Mouse (Mus musculus): ENCODE data around the gene Kif26a. TPM values are rescaled to one million over a fixed set of nuclear protein-coding genes. Genes with fewer than 3 reads are reported as not detected.

Kif26a gene
- polyA plus RNA-seq, 1 experiment from 2014 or later = 0.17 TPM

DNA sequence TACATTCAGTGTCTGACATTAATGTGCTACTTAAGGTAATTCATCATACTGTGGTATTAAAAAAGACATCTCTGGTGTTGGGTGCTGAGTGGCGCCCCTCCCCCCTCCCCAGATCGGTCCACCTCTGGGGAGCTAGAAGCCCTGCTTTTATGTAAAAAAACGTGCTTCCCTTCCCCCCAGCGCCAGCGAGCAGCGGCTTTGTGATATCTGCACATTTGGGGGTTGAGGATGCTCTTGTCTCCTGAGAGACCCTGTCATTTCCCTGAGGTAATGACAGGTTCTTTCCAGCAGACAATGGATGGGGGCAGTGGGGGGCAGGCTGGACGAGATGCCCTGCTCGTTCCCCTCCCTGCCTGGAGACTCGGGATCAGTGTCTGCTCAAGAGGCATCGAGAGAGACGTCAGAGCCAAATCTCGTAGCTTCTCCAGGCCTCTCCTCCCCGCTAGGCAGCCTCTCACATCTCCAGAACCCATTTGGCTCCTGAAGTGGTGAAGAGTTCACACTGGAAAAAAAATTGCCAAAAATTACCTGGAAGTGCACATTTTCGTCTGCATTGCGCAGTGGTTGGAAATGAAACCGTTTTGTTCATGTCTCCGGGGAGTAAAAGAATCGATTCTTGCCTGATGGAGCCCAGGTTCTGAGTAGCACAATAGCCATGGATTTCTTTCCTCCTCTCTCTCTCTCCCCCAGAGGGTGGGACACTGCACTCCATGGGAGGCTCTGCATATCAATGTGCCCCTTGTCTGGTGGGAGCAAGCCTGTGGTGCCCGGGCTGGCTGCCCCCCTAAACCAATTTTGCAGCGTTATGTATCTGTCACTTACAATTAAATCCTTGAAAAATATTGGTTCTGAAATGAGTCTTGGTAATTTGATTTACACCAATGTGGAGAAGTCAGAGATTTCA, 24.9 kb downstream of the Kif26a start:
- H3K27me3 ChIP-seq = no peaks in the 10 kb centered on the region
- WGBS (ENCODE audit: insufficient replicate concordance) = 62% methylated on average over 20 of the region's 20 CpGs
- no peak overlapping the region for H3K27ac ChIP-seq
- no peak overlapping the region for H3K9ac ChIP-seq
- H3K36me3 ChIP-seq = no peaks in the 10 kb centered on the region
- H3K9me3 ChIP-seq (replicated peaks) = no peaks in the 10 kb centered on the region
- DNase-seq = no peak
- no peak overlapping the region for H3K4me2 ChIP-seq
- H3K4me1 ChIP-seq (replicated peaks) = no peaks in the 10 kb centered on the region
- no peak for ATAC-seq (ENCODE audit: low read depth)
- no peak overlapping the region for H3K4me3 ChIP-seq (replicated peaks)

DNA sequence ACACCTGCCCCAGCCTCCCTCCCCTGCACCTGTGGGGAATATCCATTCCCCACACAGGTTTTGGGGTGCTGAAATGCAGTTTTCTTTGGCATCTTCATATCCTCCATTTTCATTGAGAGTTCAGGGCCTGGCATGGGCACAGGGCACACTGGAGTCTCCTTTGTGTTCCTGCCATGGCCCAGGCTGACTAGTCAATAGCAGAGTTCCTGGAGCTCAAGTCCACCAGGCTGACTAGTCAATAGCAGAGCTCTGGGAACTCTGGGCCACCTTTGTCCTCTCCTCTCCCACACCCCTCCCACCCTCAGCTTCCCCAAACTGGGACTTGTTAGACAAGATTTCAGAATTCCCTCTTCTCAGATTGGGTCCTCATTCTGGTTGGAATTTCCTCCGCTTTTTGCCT, 25.6 kb downstream of the Kif26a start:
- WGBS (ENCODE audit: insufficient replicate concordance) = 88% methylated on average over 1 of the region's 1 CpGs
- Histone ChIP-seq H3K4me3 (replicated peaks) (no peak overlapping the region), H3K4me1 (replicated peaks) (no peaks in the 10 kb centered on the region), H3K9me3 (replicated peaks) (no peaks in the 10 kb centered on the region), H3K4me2 (no peak overlapping the region), H3K27me3 (no peaks in the 10 kb centered on the region), H3K27ac (no peak overlapping the region), H3K9ac (no peak overlapping the region), H3K36me3 (no peaks in the 10 kb centered on the region)
- DNase-seq (no peak), ATAC-seq (ENCODE audit: low read depth) (no peak)

DNA sequence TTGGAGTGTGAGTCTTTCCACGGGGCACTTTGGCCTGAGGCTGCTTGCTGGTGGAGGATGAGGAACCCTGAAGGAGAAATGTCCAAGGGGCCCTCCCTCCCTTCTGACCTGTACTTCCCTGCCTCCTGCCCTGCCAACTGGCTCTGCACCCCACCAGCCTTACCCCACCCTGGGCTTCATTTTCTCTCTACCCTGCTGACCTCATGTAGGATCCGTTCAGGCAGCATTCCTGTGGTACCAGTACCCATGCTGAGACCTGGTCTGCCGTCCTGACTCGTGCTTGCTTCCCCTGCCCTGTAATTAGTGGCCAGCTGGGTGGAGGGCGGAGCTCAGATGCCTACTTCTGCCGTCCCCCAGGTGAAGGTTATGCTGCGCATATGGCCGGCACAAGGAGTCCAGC, 26.2 kb downstream of the Kif26a start:
- Histone ChIP-seq H3K27me3 (no peaks in the 10 kb centered on the region), H3K27ac (no peak overlapping the region), H3K4me3 (replicated peaks) (no peak overlapping the region), H3K9ac (no peak overlapping the region), H3K4me2 (no peak overlapping the region), H3K9me3 (replicated peaks) (no peaks in the 10 kb centered on the region), H3K4me1 (replicated peaks) (no peaks in the 10 kb centered on the region), H3K36me3 (no peaks in the 10 kb centered on the region)
- no peak for ATAC-seq (ENCODE audit: low read depth)
- no peak for DNase-seq
- 71% methylated on average over 8 of the region's 8 CpGs for WGBS (ENCODE audit: insufficient replicate concordance)

DNA sequence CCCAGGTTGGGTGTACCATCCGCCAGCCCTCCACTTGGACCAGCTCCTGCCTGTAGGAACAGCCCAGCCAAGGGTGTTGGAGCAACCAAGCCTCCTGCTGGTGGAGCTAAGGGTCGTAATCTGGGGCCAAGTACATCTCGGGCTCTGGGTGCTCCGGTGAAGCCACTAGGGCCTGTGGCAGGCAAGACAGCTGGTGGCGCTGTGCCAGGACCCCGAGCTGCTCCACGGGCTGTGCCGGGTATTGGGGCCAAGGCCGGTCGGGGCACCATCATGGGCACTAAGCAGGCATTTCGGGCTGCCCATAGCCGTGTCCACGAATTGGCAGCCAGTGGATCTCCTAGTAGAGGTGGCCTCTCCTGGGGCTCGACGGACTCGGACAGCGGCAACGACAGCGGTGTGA, 31.7 kb downstream of the Kif26a start:
- Histone ChIP-seq H3K4me1 (replicated peaks) (no peaks in the 10 kb centered on the region), H3K4me2 (no peak overlapping the region), H3K36me3 (no peaks in the 10 kb centered on the region), H3K9ac (no peak overlapping the region), H3K9me3 (replicated peaks) (no peaks in the 10 kb centered on the region), H3K4me3 (replicated peaks) (no peak overlapping the region), H3K27ac (no peak overlapping the region), H3K27me3 (no peaks in the 10 kb centered on the region)
- ATAC-seq (ENCODE audit: low read depth) = no peak
- DNase-seq = no peak
- 85% methylated on average over 19 of the region's 19 CpGs for WGBS (ENCODE audit: insufficient replicate concordance)

DNA sequence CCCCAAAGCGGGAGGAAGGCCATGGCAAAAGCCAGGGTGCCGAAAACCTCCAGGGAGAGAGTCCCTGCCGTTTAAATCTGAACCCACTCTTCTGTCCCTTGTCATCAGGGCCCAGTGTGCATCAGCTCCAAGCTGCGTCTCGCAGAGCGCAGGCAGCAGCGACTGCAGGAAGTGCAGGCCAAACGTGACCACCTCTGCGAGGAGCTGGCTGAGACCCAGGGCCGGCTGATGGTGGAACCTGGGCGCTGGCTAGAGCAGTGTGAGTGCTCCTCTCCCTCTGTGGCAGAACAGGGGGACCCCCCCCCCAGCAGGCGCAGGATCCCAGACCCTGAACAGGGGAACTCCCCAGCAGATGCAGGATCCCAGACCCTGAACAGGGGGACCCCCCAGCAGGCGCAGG, 33.7 kb downstream of the Kif26a start:
- WGBS (ENCODE audit: insufficient replicate concordance) = 79% methylated on average over 13 of the region's 13 CpGs
- H3K4me1 ChIP-seq (replicated peaks) = no peaks in the 10 kb centered on the region
- no peak overlapping the region for H3K27ac ChIP-seq

DNA sequence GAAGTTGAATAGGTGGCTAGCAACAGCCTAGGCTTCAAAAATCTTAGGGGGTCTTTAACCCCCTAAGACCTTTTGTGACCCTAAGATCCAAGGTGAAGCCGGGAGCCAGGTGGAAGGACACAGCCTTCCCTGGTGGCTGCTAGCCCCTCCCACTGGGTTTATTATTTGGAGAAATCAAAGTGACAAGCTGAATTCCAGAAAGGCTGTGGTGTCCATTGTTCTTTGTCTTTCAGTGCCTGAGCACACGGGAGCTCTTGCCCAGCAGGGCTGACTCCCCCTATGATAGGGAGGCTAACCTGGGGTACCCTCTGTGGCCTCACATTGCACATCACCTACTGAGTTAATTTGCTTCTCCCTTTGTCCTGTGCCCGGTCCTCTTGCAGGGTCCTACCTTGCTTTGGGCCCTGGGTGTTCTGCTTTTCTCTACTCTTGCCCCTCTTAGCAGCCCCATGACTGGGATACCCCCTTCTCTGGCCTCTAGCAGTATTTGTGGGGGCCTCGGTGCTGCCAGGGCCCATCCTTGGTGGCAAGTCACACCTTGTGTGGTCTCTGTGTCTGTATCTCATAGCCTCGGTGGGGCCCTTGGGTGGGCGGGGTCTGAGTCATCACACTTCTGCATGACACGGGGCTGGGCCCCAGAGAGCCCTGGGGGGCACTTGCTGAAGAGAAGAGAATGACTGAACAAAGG, 36.1 kb downstream of the Kif26a start:
- ATAC-seq (ENCODE audit: low read depth) = no peak
- H3K4me3 ChIP-seq (replicated peaks) = no peak overlapping the region
- DNase-seq = no peak

More for the DNA sequence above, 33.7 kb downstream of the Kif26a start:
- Histone ChIP-seq H3K9ac (no peak overlapping the region), H3K36me3 (no peaks in the 10 kb centered on the region), H3K27me3 (no peaks in the 10 kb centered on the region), H3K9me3 (replicated peaks) (no peaks in the 10 kb centered on the region), H3K4me3 (replicated peaks) (no peak overlapping the region), H3K4me2 (no peak overlapping the region)
- ATAC-seq (ENCODE audit: low read depth) (no peak), DNase-seq (no peak)

DNA sequence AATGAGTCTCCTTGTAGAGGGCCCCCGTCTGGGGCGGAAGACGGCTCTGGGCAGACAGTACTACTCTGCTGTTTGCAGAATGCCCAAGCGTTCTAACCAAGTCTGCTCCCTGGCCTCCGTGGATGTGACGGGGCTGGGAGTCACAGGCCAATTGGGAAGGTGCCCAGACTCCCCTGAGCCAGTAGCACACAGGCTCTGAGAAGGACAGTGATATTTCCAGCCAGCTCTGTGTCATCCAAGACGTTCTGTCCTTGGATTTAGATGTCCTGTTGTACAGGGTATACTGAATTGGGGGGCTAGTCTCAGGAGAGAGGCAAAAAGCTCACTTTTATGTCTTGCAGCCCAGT, 36.6 kb downstream of the Kif26a start:
- WGBS (ENCODE audit: insufficient replicate concordance) = 58% methylated on average over 7 of the region's 7 CpGs
- Histone ChIP-seq H3K27me3 (no peaks in the 10 kb centered on the region), H3K4me1 (replicated peaks) (no peaks in the 10 kb centered on the region), H3K9me3 (replicated peaks) (no peaks in the 10 kb centered on the region), H3K4me2 (no peak overlapping the region), H3K9ac (no peak overlapping the region), H3K27ac (no peak overlapping the region), H3K36me3 (no peaks in the 10 kb centered on the region), H3K4me3 (replicated peaks) (no peak overlapping the region)
- no peak for ATAC-seq (ENCODE audit: low read depth)
- no peak for DNase-seq

More for the DNA sequence above, 36.1 kb downstream of the Kif26a start:
- H3K4me2 ChIP-seq = no peak overlapping the region
- H3K4me1 ChIP-seq (replicated peaks) = no peaks in the 10 kb centered on the region
- WGBS (ENCODE audit: insufficient replicate concordance) = 40% methylated on average over 7 of the region's 7 CpGs
- H3K9me3 ChIP-seq (replicated peaks) = no peaks in the 10 kb centered on the region
- no peaks in the 10 kb centered on the region for H3K36me3 ChIP-seq
- H3K27me3 ChIP-seq = no peaks in the 10 kb centered on the region
- no peak overlapping the region for H3K27ac ChIP-seq
- H3K9ac ChIP-seq = no peak overlapping the region

DNA sequence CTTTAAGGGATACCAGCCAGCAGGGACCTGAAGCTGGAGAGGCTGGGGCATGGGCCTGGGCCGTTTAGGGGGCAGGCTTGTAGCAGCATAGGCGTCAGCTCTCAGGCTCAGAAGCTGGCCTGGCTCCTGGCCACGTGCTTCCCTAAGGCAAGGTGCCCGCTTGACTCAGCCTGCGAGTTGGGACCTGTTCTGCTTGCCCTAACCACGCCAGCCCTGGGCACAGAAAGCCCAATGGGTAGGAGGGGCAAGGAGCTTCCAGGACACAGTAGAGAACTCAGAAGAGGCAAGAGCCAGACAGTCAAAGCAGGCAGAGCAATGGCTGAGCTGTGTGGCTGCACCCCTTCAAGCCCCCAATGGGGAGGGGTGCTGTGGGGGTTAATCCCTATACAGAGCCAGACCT, 37.7 kb downstream of the Kif26a start:
- Histone ChIP-seq H3K4me2 (no peak overlapping the region), H3K36me3 (no peaks in the 10 kb centered on the region), H3K4me3 (replicated peaks) (no peak overlapping the region), H3K27ac (no peak overlapping the region), H3K27me3 (no peaks in the 10 kb centered on the region), H3K9ac (no peak overlapping the region), H3K4me1 (replicated peaks) (no peaks in the 10 kb centered on the region), H3K9me3 (replicated peaks) (no peaks in the 10 kb centered on the region)
- WGBS (ENCODE audit: insufficient replicate concordance) = 53% methylated on average over 6 of the region's 6 CpGs
- DNase-seq (no peak), ATAC-seq (ENCODE audit: low read depth) (no peak)

DNA sequence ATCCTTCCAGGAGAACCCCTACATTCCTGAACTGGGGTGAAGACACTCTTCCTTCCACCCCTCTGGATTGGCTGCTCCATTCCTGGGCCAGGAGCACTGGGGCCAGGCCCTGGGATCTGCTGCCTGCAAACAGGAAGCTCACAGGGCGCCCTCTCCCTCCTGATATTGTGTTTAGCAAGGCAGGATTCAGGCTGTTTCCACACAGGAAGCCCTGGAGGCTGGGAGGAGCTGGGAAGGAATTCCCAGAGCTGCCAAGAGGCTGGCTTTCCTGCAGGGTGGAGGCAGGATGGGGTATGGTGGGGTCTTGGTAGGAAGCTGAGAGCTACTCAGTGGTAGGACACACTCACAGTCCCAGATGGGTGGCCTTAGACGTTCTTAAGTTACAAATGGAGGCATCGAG, 38.4 kb downstream of the Kif26a start:
- H3K4me3 ChIP-seq (replicated peaks) = no peak overlapping the region
- H3K27ac ChIP-seq = no peak overlapping the region
- no peak overlapping the region for H3K9ac ChIP-seq
- no peak overlapping the region for H3K4me2 ChIP-seq
- no peaks in the 10 kb centered on the region for H3K27me3 ChIP-seq
- no peaks in the 10 kb centered on the region for H3K36me3 ChIP-seq
- H3K9me3 ChIP-seq (replicated peaks) = no peaks in the 10 kb centered on the region
- ATAC-seq (ENCODE audit: low read depth) (peak; percentile 52), DNase-seq (no peak)
- H3K4me1 ChIP-seq (replicated peaks) = no peaks in the 10 kb centered on the region
- 24% methylated on average over 3 of the region's 3 CpGs for WGBS (ENCODE audit: insufficient replicate concordance)

DNA sequence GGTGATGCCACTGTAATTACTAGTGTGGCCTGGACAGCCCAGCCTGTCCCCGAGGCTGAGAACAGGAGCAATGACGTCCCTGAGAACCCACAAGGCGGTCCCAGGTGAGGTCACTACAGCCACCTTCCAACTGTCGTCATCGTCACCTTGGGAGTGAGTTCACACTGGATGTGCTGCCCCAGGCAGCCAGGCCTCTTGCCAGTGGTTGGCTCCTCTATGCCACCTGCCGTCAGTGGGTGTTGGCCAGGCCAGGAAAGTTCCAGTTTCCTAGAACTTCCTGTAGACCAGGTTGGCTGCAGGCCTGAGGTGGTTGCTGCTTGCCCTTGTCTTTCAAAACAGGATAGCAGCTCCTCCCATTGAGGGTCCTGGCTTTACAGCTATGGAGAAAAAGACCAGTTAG, 40.9 kb downstream of the Kif26a start:
- DNase-seq = no peak
- Histone ChIP-seq H3K36me3 (no peaks in the 10 kb centered on the region), H3K4me1 (replicated peaks) (no peaks in the 10 kb centered on the region), H3K9me3 (replicated peaks) (no peaks in the 10 kb centered on the region), H3K4me3 (replicated peaks) (no peak overlapping the region), H3K27me3 (no peaks in the 10 kb centered on the region), H3K9ac (no peak overlapping the region), H3K4me2 (no peak overlapping the region), H3K27ac (no peak overlapping the region)
- 74% methylated on average over 6 of the region's 6 CpGs for WGBS (ENCODE audit: insufficient replicate concordance)
- no peak for ATAC-seq (ENCODE audit: low read depth)

DNA sequence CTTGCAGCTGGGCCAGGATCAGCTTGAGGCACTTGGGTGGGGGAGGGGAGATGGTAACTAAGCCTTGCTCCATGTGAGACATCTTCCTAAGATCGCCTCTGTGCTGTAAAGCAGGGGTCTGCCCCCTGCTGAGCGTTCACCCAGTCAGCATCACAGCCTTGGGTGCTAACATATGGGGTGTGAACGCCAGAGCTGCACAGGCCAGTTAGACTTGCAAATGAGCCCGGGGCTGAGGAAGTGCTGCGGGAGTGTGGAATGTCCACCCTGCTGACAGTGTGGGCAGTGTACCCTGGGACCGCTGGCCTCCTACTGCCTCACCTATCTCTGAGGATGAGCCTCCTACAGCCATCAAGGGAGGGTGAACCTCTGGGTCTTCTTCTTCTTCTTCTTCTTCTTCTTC, 45.7 kb downstream of the Kif26a start:
- Histone ChIP-seq H3K27ac (no peak overlapping the region), H3K27me3 (0 out of 2 replicates have a peak, but pooled peaks cover 12% of the 10 kb centered on the region), H3K9me3 (replicated peaks) (no peaks in the 10 kb centered on the region), H3K4me1 (replicated peaks) (no peaks in the 10 kb centered on the region), H3K4me3 (replicated peaks) (no peak overlapping the region), H3K36me3 (no peaks in the 10 kb centered on the region), H3K4me2 (no peak overlapping the region), H3K9ac (no peak overlapping the region)
- WGBS (ENCODE audit: insufficient replicate concordance) = 27% methylated on average over 6 of the region's 6 CpGs
- DNase-seq (no peak), ATAC-seq (ENCODE audit: low read depth) (no peak)

DNA sequence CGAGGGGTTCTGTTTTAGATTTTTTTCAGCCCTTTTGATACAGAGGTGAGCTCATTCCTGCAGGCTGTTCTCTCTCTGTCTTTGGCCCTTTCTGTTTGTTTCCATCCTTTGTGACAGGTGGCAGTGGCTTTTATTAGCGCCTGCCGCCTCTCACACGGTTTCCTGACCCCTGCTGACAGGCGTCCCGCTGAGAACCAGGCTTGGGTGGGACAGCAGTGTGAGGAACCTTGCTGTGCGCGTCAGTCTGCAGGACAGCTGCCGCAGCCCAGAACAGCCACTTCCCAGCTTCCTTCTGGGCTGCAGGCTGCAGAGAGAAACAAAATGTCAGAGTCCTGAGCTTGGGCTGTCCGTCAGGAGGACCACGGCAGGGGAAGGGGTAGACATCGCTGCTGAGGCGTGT, 49.0 kb downstream of the Kif26a start:
- H3K9me3 ChIP-seq (replicated peaks) = no peaks in the 10 kb centered on the region
- WGBS (ENCODE audit: insufficient replicate concordance) = 7% methylated on average over 13 of the region's 13 CpGs
- no peaks in the 10 kb centered on the region for H3K36me3 ChIP-seq
- no peaks in the 10 kb centered on the region for H3K4me1 ChIP-seq (replicated peaks)
- H3K27ac ChIP-seq = no peak overlapping the region
- H3K4me3 ChIP-seq (replicated peaks) = no peak overlapping the region
- ATAC-seq (ENCODE audit: low read depth) (no peak), DNase-seq (no peak)
- no peak overlapping the region for H3K4me2 ChIP-seq
- H3K27me3 ChIP-seq = 0 out of 2 replicates have a peak, but pooled peaks cover 12% of the 10 kb centered on the region
- no peak overlapping the region for H3K9ac ChIP-seq
